Mouse (Mus musculus) midbrain, embryonic 12.5 days (tissue): ENCODE measurements around the gene Itpr2. TPM values are rescaled to one million over a fixed set of nuclear protein-coding genes. Genes with fewer than 3 reads are reported as not detected.

Experiments used
- ATAC-seq: fragments of 200-750 bp; cut with Nextera tagmentation; 2 replicates; pipeline ENCODE4 v1.8.0; 2017; ENCODE audit warnings: low read depth, moderate TSS enrichment, moderate library complexity; ENCODE audit not compliant: low FRiP score
- H3K27ac ChIP-seq: fragments of 300-500 bp; sonication (generic); replicated peaks from 2 replicates; pipeline ENCODE4 v1.5.1; 2016; ENCODE audit warnings: mild to moderate bottlenecking
- H3K27me3 ChIP-seq: fragments of 300-500 bp; sonication (generic); 2 replicates; pipeline ENCODE4 v1.6.1; 2016; ENCODE audit warnings: mild to moderate bottlenecking
- H3K36me3 ChIP-seq: fragments of 300-500 bp; sonication (generic); 2 replicates; pipeline ENCODE4 v1.6.1; 2016
- H3K4me1 ChIP-seq: fragments of 300-500 bp; sonication (generic); 2 replicates; pipeline ENCODE4 v1.6.1; 2016
- H3K4me2 ChIP-seq: fragments of 300-500 bp; sonication (generic); replicated peaks from 2 replicates; pipeline ENCODE4 v1.6.1; 2016; ENCODE audit warnings: mild to moderate bottlenecking, moderate library complexity
- H3K4me3 ChIP-seq: fragments of 300-500 bp; sonication (generic); 2 replicates; pipeline ENCODE4 v1.5.1; 2016; ENCODE audit warnings: mild to moderate bottlenecking
- H3K9ac ChIP-seq: fragments of 300-500 bp; sonication (generic); replicated peaks from 2 replicates; pipeline ENCODE4 v1.6.1; 2016; ENCODE audit warnings: mild to moderate bottlenecking, moderate library complexity
- H3K9me3 ChIP-seq: fragments of 300-500 bp; sonication (generic); 2 replicates; pipeline ENCODE4 v1.6.1; 2016; ENCODE audit warnings: mild to moderate bottlenecking
- WGBS: fragments of 180-500 bp; shearing (Covaris S2); methylation state at CpG from one replicate; pipeline ENCODE4 v1.1.7; 2016; 5-methylcytosine and 5-hydroxymethylcytosine counted together
- polyA plus RNA-seq: library from polyadenylated mRNA; unstranded; fragments of >200 nt; fragmentation: Nextera tagmentation; extraction: Ambion mirVana; gene quantifications from 2 replicates; pipeline ENCODE4 v1.2.1, GENCODE M21; 2016

Gene Itpr2
- polyA plus RNA-seq, 1 experiment from 2014 or later, result 5.1 TPM

DNA sequence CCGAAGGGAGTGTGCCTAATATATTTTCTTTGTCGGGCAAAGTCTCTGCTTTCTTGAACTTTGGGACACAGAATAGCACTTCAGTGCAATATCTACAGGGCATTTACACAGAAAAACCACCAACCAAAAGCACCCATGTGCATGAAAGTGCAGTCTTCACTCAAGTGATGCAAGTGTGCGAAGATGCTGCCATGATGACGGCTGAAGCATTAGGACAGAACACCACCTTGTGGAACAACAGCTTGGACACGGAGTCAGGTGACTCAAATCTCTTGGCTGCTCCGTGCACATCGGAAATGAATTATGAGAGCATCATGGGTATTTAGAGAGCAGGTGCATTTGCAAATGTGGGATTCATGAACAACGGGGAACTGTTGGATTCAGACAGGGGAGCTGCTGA, 420.4 kb downstream of the Itpr2 start:
- Histone ChIP-seq H3K36me3 (no peaks in the 10 kb centered on the region), H3K9me3 (no peaks in the 10 kb centered on the region), H3K4me3 (no peak overlapping the region), H3K9ac (no peak overlapping the region), H3K27ac (no peak overlapping the region), H3K4me2 (no peak overlapping the region), H3K4me1 (peaks cover 10% of the 10 kb centered on the region; the same call in 1 of the 2 replicates), H3K27me3 (no peaks in the 10 kb centered on the region)
- ATAC-seq, result no peak
- 94% methylated on average over 8 of the region's 8 CpGs for WGBS

DNA sequence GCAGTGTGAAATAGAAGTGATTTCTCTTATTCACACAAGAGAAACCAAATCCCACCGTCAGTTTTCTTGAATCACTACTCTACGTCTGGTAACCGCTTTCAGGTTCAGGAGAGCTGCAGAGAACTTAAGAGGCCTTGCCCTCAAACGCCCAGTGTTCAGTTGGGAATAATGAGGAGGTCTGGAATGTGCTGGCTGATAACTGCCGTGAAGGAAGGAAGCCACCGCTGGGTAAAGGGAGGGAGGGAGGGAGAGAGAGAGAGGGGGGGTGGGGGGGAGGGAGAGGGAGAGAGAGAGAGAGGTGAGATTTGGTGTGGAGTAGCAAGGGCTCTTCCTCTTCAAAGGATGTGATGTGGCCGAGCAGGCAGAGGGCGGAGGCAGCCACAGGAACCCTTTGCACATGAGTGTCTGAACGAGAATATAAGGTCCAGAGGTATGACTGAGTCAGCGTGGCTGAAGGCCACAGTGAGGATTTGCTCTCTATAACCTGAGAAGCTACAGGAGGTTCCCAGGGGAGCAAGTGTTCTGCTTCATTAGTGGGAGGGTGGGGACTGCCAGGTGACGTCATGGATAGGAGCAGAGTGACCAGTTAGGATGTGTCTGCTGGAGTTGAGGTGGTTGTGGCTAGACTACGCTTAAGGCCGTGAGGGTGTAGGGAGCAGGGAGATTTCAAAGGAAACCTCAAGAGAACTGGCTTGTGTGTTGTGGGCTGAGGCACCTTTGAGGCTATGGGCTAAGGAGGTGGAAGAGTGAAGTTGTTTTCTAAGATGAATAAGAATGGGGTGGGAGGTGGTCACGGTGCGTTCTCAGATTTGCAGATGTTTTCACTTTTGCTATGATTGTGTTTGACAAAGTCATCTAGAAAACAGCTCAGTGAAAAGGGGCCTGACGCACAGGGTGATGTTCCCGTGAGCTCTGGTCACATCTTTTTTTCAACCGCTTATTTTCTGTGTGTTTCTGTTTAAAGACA, 421.2 kb downstream of the Itpr2 start:
- no peak for ATAC-seq
- Histone ChIP-seq H3K9me3 (no peaks in the 10 kb centered on the region), H3K27ac (no peak overlapping the region), H3K4me1 (peaks cover 10% of the 10 kb centered on the region; the same call in 1 of the 2 replicates), H3K4me3 (no peak overlapping the region), H3K4me2 (no peak overlapping the region), H3K9ac (no peak overlapping the region), H3K36me3 (no peaks in the 10 kb centered on the region), H3K27me3 (no peaks in the 10 kb centered on the region)
- WGBS, result 72% methylated on average over 18 of the region's 18 CpGs

DNA sequence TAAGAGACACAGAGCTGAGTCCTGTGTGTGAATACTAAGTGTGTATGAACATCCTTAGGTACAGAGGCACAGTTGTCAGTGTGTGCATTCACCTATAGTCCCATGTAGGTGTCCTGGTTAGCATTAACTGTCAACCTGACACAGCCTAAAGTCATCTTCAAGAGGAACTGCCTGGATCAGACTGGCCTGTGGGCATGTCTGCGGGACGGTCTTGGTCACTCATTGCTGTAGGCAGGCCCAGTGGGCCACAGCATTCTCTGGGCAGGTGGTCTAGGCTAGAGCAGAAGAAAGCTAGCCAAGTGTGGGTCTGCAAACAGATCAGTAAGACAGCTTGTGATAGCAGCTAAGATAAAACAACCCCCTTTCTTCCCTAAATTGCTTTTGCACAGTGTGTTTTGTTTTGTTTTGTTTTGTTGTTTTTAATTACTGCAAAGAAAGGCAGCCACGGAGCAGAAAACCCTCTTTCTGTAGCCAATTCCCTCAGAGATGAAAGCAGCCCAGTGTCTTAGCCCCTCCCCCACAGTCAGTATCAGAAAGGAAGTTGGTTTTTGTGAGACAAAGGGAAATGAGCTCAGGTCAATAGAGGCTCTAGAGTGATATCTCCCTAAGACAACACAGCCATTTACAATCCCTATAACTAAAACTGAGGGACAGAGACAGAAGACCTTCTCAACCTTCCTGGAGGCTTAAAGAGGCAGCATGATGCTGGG, 422.1 kb downstream of the Itpr2 start:
- Histone ChIP-seq H3K4me1 (peaks cover 10% of the 10 kb centered on the region; the same call in 1 of the 2 replicates), H3K27ac (no peak overlapping the region), H3K36me3 (no peaks in the 10 kb centered on the region), H3K9ac (no peak overlapping the region), H3K4me2 (no peak overlapping the region), H3K27me3 (no peaks in the 10 kb centered on the region), H3K9me3 (no peaks in the 10 kb centered on the region), H3K4me3 (no peak overlapping the region)
- ATAC-seq, result no peak
- 59% methylated on average over 3 of the region's 3 CpGs for WGBS

DNA sequence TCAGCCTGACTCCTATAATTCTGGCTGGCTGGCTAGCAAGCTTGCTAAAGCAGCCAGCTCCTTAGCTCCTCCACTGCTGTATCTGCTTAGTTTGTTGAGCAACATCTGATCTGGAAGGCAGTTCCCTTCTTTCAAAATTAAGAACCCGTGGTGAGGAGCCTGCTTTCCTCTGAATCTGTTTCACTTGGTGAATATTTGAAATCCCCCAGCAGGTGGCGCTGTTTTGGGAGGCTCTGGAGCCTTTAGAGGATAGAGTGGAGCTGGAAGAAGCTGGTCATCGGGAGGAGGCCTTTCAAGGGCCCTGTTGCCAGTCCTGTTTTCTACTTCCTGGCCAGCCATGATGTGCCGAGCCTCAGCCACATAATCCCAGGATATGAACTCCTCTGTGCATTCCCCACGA, 422.8 kb downstream of the Itpr2 start:
- no peaks in the 10 kb centered on the region for H3K36me3 ChIP-seq

DNA sequence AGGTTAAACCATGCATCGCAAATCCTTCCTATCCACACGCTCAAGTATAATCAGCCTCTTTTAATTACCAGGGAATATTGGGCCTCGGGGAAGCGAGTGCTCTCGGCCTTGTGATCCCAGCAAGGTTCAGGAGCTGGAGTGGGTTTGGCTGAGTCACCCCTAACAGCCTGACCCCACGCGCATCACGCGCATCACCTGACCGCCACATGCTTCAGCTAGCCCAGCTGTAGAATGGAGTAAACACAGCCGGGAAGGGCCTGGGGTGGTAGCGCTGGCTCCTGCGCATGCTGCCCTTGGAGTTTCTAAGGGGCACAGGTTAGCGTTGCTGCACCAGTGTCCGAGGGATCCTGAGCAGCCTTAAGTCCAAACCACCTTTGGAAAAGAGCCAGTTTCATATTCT, 423.9 kb downstream of the Itpr2 start:
- Histone ChIP-seq H3K27me3 (no peaks in the 10 kb centered on the region), H3K4me3 (no peak overlapping the region), H3K9me3 (peaks cover 4% of the 10 kb centered on the region; the same call in 1 of the 2 replicates), H3K36me3 (no peaks in the 10 kb centered on the region), H3K4me1 (peaks cover 10% of the 10 kb centered on the region; the same call in 1 of the 2 replicates), H3K4me2 (no peak overlapping the region), H3K27ac (no peak overlapping the region), H3K9ac (no peak overlapping the region)
- ATAC-seq, result no peak
- WGBS, result 91% methylated on average over 15 of the region's 15 CpGs

More for the DNA sequence above, 422.8 kb downstream of the Itpr2 start:
- 54% methylated on average over 5 of the region's 5 CpGs for WGBS
- Histone ChIP-seq H3K4me1 (peaks cover 10% of the 10 kb centered on the region; the same call in 1 of the 2 replicates), H3K4me3 (no peak overlapping the region), H3K27ac (no peak overlapping the region), H3K4me2 (no peak overlapping the region), H3K9me3 (no peaks in the 10 kb centered on the region), H3K9ac (no peak overlapping the region), H3K27me3 (no peaks in the 10 kb centered on the region)
- 0 out of 2 replicates have a peak, but pooled peaks have one; percentile 30 for ATAC-seq

DNA sequence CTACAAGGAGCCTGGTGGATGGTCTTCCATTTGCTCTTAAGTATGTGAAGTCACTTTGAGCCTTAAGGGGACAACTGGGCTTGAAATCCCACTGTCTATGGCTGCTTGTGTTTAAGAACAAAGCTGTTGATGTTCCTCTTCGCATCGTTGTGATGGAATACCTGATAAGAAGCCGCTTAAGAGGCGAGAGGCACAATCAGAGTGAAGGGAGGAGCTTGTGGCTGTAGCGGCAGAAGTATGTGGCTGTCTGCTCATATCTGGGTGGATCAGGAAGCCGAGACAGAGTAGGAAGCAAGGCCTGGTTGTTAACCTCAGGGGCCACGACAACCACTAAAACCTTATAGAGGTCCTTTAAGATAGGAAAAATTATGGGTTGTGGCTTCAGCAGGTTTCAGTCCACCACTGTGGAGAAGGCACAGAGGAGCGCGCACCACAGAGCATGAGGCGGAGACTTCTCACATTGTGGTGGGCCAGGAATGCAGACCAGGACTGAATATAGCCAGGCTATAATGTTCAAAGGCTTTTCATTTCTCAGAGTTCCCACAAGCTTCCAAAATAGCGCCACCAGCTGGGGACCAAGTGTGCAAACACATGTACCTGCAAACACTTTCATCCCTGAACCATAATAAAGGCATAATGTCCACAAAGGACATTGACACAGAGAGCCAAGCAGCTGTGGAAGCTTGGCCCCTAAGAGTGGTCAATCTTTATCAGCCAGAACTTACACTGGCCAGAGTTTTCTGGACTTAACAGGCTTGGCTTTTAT, 424.7 kb downstream of the Itpr2 start:
- Histone ChIP-seq H3K9ac (no peak overlapping the region), H3K27me3 (no peaks in the 10 kb centered on the region), H3K9me3 (peaks cover 4% of the 10 kb centered on the region; the same call in 1 of the 2 replicates), H3K4me1 (peaks cover 10% of the 10 kb centered on the region; the same call in 1 of the 2 replicates), H3K4me3 (no peak overlapping the region), H3K4me2 (no peak overlapping the region), H3K36me3 (no peaks in the 10 kb centered on the region), H3K27ac (no peak overlapping the region)
- ATAC-seq, result no peak
- WGBS, result 85% methylated on average over 11 of the region's 11 CpGs

DNA sequence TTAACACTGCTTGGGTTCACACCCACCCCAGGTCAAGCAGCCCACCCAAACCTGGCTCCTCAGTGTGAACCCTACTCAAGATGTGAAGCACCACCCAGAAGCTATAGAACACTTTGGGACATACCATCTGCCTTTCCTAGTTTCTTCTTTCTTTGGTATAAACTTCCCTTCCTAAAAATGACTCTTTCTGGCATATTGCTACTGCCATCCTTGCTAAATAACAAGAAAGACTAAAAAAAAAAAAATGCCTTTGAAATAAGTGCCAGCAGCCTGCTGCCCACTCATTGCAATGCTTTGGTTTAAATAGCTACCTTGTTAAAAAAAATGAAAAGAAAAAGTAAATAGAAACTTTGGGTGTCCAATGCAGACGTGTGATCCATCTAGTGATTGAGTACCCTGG, 429.2 kb downstream of the Itpr2 start:
- Histone ChIP-seq H3K4me1 (no peaks in the 10 kb centered on the region), H3K27me3 (no peaks in the 10 kb centered on the region), H3K4me2 (no peak overlapping the region), H3K36me3 (no peaks in the 10 kb centered on the region), H3K27ac (no peak overlapping the region), H3K4me3 (no peak overlapping the region), H3K9me3 (peaks cover 4% of the 10 kb centered on the region; the same call in 1 of the 2 replicates), H3K9ac (no peak overlapping the region)
- WGBS, result 81% methylated on average over 1 of the region's 1 CpGs
- no peak for ATAC-seq

DNA sequence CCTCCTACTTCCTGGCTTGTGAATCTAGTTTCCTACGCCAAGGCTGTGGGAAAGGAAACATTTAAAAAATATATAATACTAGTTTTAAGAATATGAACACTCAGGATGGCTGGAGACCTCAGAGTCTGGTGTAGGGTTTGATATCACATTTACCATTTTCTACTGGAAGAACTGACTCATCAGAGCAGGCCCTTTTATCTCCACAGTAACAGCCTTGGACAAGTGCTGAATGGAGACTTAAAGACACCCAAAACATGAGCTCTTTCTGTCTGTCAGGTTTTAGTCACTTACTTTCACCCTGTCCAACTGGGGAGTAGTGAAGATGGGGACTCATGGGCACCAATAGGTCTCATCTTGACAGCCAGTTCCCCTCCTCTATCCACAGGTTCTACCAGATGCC, 430.1 kb downstream of the Itpr2 start:
- no peaks in the 10 kb centered on the region for H3K27me3 ChIP-seq
- ATAC-seq, result no peak
- no peak overlapping the region for H3K4me2 ChIP-seq
- no peak overlapping the region for H3K4me3 ChIP-seq
- H3K27ac ChIP-seq, result no peak overlapping the region
- peaks cover 4% of the 10 kb centered on the region; the same call in 1 of the 2 replicates for H3K9me3 ChIP-seq
- WGBS, result 83% methylated on average over 1 of the region's 1 CpGs
- no peaks in the 10 kb centered on the region for H3K36me3 ChIP-seq
- no peaks in the 10 kb centered on the region for H3K4me1 ChIP-seq
- no peak overlapping the region for H3K9ac ChIP-seq

Other genes with a start within 250 kb of the Itpr2 start
- 65.6 and 68.2 TPM in 2 replicates for gene Fgfr1op2, start 75.0 kb upstream of the Itpr2 start, polyA plus RNA-seq
- gene Ints13, start 75.6 kb upstream of the Itpr2 start, polyA plus RNA-seq, result 90.1 and 95.9 TPM in 2 replicates
- 118 and 121 TPM in 2 replicates for gene Med21, start 140.3 kb upstream of the Itpr2 start, polyA plus RNA-seq
- gene Tm7sf3, start 140.6 kb upstream of the Itpr2 start, polyA plus RNA-seq, result 22.9 and 26.4 TPM in 2 replicates
- gene Stk38l, start 222.8 kb upstream of the Itpr2 start, polyA plus RNA-seq, result 18.9 and 19.0 TPM in 2 replicates